Mouse (Mus musculus) intestine, embryonic 16.5 days (tissue): ENCODE results near the gene Gm45837. TPM values are rescaled to one million over a fixed set of nuclear protein-coding genes. Genes with fewer than 3 reads are reported as not detected.
A peak's percentile ranks its signal among the peaks of the same experiment; 100 is the strongest.

Experiments
- ATAC-seq: fragments of 200-750 bp; cut with Nextera tagmentation; 2 replicates; pipeline ENCODE4 v1.8.0; 2017; ENCODE audit warnings: moderate TSS enrichment, moderate library complexity
- H3K27ac ChIP-seq: fragments of 300-500 bp; sonication (generic); 2 replicates; pipeline ENCODE4 v1.5.1; 2014; ENCODE audit warnings: mild to moderate bottlenecking, low read length
- H3K27me3 ChIP-seq: fragments of 300-500 bp; sonication (generic); replicated peaks from 2 replicates; pipeline ENCODE4 v1.6.1; 2014; ENCODE audit warnings: low read length, control low read depth, mixed read lengths; ENCODE audit not compliant: control insufficient read depth, insufficient read depth
- H3K36me3 ChIP-seq: fragments of 300-500 bp; sonication (generic); 2 replicates; pipeline ENCODE4 v1.6.1; 2014; ENCODE audit warnings: low read length, control low read depth; ENCODE audit not compliant: control insufficient read depth, insufficient read depth
- H3K4me1 ChIP-seq: fragments of 300-500 bp; sonication (generic); 2 replicates; pipeline ENCODE4 v1.6.1; 2014; ENCODE audit warnings: low read length, control low read depth, mixed read lengths; ENCODE audit not compliant: control insufficient read depth, insufficient read depth
- H3K4me2 ChIP-seq: fragments of 300-500 bp; sonication (generic); 2 replicates; pipeline ENCODE4 v1.6.1; 2014; ENCODE audit warnings: low read depth, low read length, control low read depth
- H3K4me3 ChIP-seq: fragments of 300-500 bp; sonication (generic); 2 replicates; pipeline ENCODE4 v1.5.1; 2014; ENCODE audit warnings: mild to moderate bottlenecking, low read length
- H3K9ac ChIP-seq: fragments of 300-500 bp; sonication (generic); 2 replicates; pipeline ENCODE4 v1.6.1; 2014; ENCODE audit warnings: low read depth, low read length
- H3K9me3 ChIP-seq: fragments of 300-500 bp; sonication (generic); 2 replicates; pipeline ENCODE4 v1.6.1; 2016; ENCODE audit warnings: low read length, control low read depth; ENCODE audit not compliant: control insufficient read depth
- WGBS: fragments of 180-500 bp; shearing (Covaris S2); extraction: QIAGEN DNeasy Blood & Tissue Kit; methylation state at CpG from one replicate; pipeline ENCODE4 v1.1.7; 2014; 5-methylcytosine and 5-hydroxymethylcytosine counted together
- polyA plus RNA-seq: library from polyadenylated mRNA; unstranded; fragments of >200 nt; fragmentation: Nextera tagmentation; extraction: Ambion mirVana; gene quantifications from 2 replicates; pipeline ENCODE4 v1.2.1, GENCODE M21; 2015

Gene Gm45837
- polyA plus RNA-seq, 1 experiment from 2014 or later, result not detected

GRCm38 (mm10) chr7:101477200-101477599 is 66.5 kb downstream of the Gm45837 start:
- no peak overlapping the region for H3K4me2 ChIP-seq
- no peaks in the 10 kb centered on the region for H3K36me3 ChIP-seq
- ATAC-seq, result no peak
- H3K27ac ChIP-seq, result no peak overlapping the region
- H3K27me3 ChIP-seq, result no peaks in the 10 kb centered on the region
- no peak overlapping the region for H3K4me3 ChIP-seq
- no peak overlapping the region for H3K9ac ChIP-seq
- H3K4me1 ChIP-seq, result peaks cover 12% of the 10 kb centered on the region; the same call in 1 of the 2 replicates
- H3K9me3 ChIP-seq, result no peaks in the 10 kb centered on the region
- 32% methylated on average over 5 of the region's 5 CpGs for WGBS

DNA sequence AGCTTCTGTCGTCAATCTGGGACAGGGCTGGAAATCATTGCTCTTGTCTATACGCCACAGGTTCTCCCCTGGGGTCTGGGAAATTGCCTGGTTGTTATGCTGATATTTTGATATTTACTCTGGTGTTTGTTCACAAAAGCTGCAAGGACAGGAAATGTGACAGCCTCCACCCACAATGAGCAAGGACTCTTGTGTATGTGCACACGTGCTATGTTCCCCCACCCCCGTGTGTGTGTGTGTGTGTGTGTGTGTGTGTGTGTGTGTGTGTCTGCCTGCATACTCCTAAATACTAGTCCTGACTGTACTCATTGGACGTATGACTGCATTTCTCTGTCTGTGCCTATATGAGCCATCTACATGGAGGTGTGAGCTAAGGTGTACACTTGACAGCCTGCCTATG is 67.4 kb downstream of the Gm45837 start:
- Histone ChIP-seq H3K4me1 (0 out of 2 replicates have a peak, but pooled peaks cover 3% of the 10 kb centered on the region), H3K4me2 (no peak overlapping the region), H3K27me3 (no peaks in the 10 kb centered on the region), H3K36me3 (no peaks in the 10 kb centered on the region), H3K27ac (no peak overlapping the region), H3K4me3 (no peak overlapping the region), H3K9ac (no peak overlapping the region), H3K9me3 (no peaks in the 10 kb centered on the region)
- 68% methylated on average over 5 of the region's 5 CpGs for WGBS
- no peak for ATAC-seq

DNA sequence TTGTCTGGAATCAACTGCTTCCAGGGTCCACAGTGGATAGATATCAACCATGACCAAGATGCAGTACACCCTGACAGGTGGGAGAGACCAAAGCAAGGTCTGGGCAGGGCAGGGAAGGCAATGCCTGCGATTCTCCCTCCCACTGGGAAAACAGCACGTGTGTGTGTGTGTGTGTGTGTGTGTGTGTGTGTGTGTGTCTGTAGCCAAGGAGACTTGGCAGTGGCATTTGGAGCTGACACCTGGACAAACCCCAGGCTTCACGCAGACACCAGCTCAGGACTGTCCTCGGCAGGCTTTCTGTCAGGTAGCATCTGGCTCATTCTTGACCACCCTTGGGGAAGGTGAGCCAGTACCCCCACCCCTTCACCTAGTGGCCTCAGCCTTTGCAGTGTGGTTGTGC is 69.2 kb downstream of the Gm45837 start:
- H3K36me3 ChIP-seq, result no peaks in the 10 kb centered on the region
- WGBS, result 63% methylated on average over 4 of the region's 4 CpGs
- no peak for ATAC-seq
- H3K4me3 ChIP-seq, result no peak overlapping the region
- no peaks in the 10 kb centered on the region for H3K27me3 ChIP-seq
- H3K9me3 ChIP-seq, result no peaks in the 10 kb centered on the region
- H3K9ac ChIP-seq, result no peak overlapping the region
- no peaks in the 10 kb centered on the region for H3K4me1 ChIP-seq
- H3K27ac ChIP-seq, result no peak overlapping the region
- no peak overlapping the region for H3K4me2 ChIP-seq

GRCm38 (mm10) chr7:101480671-101481070 is 70.0 kb downstream of the Gm45837 start:
- no peaks in the 10 kb centered on the region for H3K36me3 ChIP-seq
- H3K27ac ChIP-seq, result no peak overlapping the region
- no peaks in the 10 kb centered on the region for H3K9me3 ChIP-seq
- WGBS, result 65% methylated on average over 6 of the region's 6 CpGs
- no peak overlapping the region for H3K9ac ChIP-seq
- H3K4me3 ChIP-seq, result no peak overlapping the region
- ATAC-seq, result no peak
- H3K4me2 ChIP-seq, result no peak overlapping the region
- H3K4me1 ChIP-seq, result no peaks in the 10 kb centered on the region
- H3K27me3 ChIP-seq, result no peaks in the 10 kb centered on the region

DNA sequence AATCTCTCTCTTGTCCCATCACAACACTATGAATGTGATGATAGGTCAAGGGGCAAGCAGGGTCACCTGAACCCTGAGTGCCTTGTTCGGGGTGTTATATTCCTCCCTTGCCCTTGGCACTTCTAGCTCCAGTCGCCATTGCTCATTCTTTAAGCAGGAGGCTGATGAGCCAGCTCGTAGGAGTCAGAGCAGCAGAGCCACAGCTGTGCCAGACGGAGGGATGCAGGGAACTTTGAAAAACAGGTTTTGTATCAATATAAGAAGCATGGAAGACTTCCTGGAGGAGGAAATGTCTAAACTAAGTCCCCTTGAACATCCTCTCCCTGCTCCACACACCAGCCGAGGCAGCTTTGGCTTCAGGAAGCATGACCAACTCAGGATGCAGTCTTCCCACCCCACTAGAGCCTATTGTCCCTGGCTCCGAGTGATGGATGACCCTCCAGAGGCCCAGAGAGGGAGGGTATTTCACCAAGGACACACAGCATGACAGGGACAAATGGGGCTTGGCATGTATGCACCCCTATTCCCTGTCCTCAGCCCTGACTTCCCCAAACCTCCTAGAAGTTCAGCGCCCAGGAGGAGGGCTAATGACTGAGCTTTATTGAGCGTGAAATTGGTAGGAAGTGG is 71.3 kb downstream of the Gm45837 start:
- Histone ChIP-seq H3K9me3 (no peaks in the 10 kb centered on the region), H3K27ac (no peak overlapping the region), H3K27me3 (no peaks in the 10 kb centered on the region), H3K36me3 (no peaks in the 10 kb centered on the region), H3K4me2 (no peak overlapping the region), H3K4me1 (no peaks in the 10 kb centered on the region), H3K4me3 (no peak overlapping the region), H3K9ac (no peak overlapping the region)
- 50% methylated on average over 8 of the region's 8 CpGs for WGBS
- ATAC-seq, result no peak

GRCm38 (mm10) chr7:101482499-101483081 is 71.9 kb downstream of the Gm45837 start:
- no peak for ATAC-seq
- no peaks in the 10 kb centered on the region for H3K4me1 ChIP-seq
- WGBS, result 62% methylated on average over 9 of the region's 9 CpGs
- H3K27ac ChIP-seq, result no peak overlapping the region
- H3K9ac ChIP-seq, result no peak overlapping the region
- H3K9me3 ChIP-seq, result no peaks in the 10 kb centered on the region
- H3K36me3 ChIP-seq, result no peaks in the 10 kb centered on the region
- no peaks in the 10 kb centered on the region for H3K27me3 ChIP-seq
- no peak overlapping the region for H3K4me3 ChIP-seq
- H3K4me2 ChIP-seq, result no peak overlapping the region

GRCm38 (mm10) chr7:101483498-101484115 is 72.9 kb downstream of the Gm45837 start:
- no peak overlapping the region for H3K4me3 ChIP-seq
- no peaks in the 10 kb centered on the region for H3K36me3 ChIP-seq
- H3K27ac ChIP-seq, result no peak overlapping the region
- 68% methylated on average over 9 of the region's 9 CpGs for WGBS
- H3K4me2 ChIP-seq, result no peak overlapping the region
- H3K27me3 ChIP-seq, result no peaks in the 10 kb centered on the region
- no peak for ATAC-seq
- no peaks in the 10 kb centered on the region for H3K9me3 ChIP-seq
- no peaks in the 10 kb centered on the region for H3K4me1 ChIP-seq
- no peak overlapping the region for H3K9ac ChIP-seq

DNA sequence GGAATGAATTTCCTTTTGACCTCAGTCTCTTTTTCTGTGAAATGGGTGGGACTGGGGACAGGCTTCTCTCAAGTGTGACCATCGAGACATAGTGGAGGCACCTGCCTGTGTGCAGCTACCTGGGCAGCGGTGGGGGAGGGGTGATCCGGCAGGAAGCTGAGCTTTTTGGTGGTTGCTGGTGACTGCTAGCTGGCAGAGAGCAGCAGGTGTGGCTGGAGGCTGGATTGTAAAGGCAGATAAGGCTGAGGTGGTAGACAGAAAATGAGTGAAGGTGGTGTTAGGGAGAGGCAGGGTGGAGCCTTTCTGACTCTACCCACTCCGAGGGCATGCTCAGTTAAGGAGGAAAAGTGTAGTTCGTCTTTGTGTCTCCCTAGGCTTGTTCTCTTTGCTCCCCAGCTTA is 76.4 kb downstream of the Gm45837 start:
- H3K4me2 ChIP-seq, result no peak overlapping the region
- H3K4me3 ChIP-seq, result no peak overlapping the region
- no peaks in the 10 kb centered on the region for H3K4me1 ChIP-seq
- no peak overlapping the region for H3K27ac ChIP-seq
- no peak overlapping the region for H3K9ac ChIP-seq
- 56% methylated on average over 5 of the region's 5 CpGs for WGBS
- H3K27me3 ChIP-seq, result no peaks in the 10 kb centered on the region
- H3K36me3 ChIP-seq, result no peaks in the 10 kb centered on the region
- ATAC-seq, result peak; percentile 71
- H3K9me3 ChIP-seq, result no peaks in the 10 kb centered on the region

GRCm38 (mm10) chr7:101490952-101491351 is 80.3 kb downstream of the Gm45837 start:
- WGBS, result 38% methylated on average over 4 of the region's 4 CpGs
- no peaks in the 10 kb centered on the region for H3K9me3 ChIP-seq
- no peak overlapping the region for H3K4me2 ChIP-seq
- no peak overlapping the region for H3K4me3 ChIP-seq
- no peak overlapping the region for H3K27ac ChIP-seq
- ATAC-seq, result no peak
- H3K36me3 ChIP-seq, result no peaks in the 10 kb centered on the region
- no peaks in the 10 kb centered on the region for H3K4me1 ChIP-seq
- H3K9ac ChIP-seq, result no peak overlapping the region
- no peaks in the 10 kb centered on the region for H3K27me3 ChIP-seq
